Mouse (Mus musculus) urinary bladder, postnatal 4 days (tissue): ENCODE measurements around the gene Avpi1.
"Not testable (repeated sequence)": the region's sequence is repeated elsewhere in the genome, so short reads cannot be mapped to it uniquely, and the experiment has no call there.

ENCODE experiments used
- DNase-seq, 2 experiments: peaks; one replicate each; pipeline ENCODE4 v3.0.0; 2021 to 2022; ENCODE audit warnings: low spot score in 2 of 2

Gene Avpi1

DNA sequence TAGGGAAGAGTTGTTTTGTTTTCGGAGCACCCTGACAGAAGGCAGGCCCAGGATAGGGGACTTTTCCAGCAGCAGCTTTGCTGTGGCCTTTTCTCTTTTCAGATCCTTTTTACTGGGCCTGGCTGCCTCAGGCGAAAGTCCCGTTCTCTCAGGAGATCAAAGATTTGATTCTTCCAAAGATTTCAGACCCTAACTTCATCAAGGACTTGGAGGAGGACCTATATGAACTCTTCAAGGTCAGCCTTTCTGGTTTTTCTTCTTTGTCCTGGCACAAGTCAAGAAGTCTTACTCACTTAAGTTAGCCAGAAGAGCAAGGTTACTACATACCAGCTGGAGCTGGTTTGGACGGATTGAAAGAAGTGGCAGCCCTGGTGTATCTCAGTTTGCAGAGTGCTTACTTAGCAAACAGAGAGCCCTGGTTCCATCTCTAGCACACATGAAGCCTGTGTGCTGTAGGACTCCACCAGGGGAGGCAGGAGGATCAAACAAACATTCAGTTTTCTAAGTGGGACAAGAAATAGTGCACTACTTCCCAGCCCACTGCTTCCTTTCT is 13.0 kb downstream of the Avpi1 start:
- DNase-seq, result no peak

DNA sequence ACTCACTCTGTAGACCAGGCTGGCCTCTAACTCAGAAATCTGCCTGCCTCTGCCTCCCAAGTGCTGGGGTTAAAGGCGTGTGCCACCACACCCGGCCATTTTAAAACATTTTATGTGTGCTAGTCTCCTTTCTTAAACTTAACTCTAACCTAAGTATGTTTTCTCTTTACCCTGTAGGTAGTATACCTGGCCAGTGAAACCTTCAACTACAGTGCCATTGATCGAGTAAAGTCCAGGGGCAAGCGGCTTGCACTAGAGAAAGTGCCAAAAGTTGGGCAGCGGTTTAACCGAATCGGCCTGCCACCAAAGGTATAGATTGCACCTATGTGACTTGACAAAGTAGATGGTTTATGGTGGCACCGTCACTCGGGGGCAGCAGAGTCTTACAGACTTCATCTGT is 24.2 kb downstream of the Avpi1 start:
- DNase-seq, result no peak

DNA sequence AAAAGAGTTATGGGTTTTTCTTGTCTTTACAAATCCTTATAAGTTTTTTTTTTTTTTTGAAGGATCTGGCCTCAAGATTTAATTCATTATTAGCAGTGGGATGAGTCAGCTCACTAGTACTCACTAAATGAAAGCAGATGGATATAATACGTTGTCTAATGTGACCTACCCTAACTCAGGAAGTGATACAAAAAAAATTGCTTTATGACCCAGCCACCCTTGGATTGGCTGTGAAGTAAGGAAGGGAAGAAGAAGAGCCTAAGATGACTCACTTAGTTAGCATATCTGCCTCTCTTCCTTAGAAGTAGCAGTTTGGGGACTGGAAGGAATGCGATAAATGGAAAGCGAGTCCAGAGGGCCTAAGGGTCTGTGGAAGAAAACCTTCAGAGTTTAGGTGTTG is 29.5 kb downstream of the Avpi1 start:
- DNase-seq, result no peak

DNA sequence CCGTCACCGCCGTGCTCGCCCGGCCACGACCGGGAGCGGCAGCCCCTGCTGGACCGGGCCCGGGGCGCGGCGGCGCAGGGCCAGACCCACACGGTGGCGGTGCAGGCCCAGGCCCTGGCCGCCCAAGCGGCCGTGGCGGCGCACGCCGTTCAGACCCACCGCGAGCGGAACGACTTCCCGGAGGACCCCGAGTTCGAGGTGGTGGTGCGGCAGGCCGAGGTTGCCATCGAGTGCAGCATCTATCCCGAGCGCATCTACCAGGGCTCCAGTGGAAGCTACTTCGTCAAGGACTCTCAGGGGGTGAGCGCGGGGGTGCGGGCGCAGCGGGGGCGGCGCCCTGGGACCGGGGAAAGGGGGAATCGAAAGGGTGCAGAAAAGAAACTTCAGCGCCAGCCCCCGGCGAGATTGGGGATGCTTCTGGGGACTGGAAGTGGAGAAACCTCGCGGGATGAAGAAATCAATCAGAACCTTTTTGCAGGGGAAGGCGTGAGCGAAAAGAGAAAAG is 38.2 kb downstream of the Avpi1 start:
- peak in 1 of 2 experiments; percentile 67 for DNase-seq

DNA sequence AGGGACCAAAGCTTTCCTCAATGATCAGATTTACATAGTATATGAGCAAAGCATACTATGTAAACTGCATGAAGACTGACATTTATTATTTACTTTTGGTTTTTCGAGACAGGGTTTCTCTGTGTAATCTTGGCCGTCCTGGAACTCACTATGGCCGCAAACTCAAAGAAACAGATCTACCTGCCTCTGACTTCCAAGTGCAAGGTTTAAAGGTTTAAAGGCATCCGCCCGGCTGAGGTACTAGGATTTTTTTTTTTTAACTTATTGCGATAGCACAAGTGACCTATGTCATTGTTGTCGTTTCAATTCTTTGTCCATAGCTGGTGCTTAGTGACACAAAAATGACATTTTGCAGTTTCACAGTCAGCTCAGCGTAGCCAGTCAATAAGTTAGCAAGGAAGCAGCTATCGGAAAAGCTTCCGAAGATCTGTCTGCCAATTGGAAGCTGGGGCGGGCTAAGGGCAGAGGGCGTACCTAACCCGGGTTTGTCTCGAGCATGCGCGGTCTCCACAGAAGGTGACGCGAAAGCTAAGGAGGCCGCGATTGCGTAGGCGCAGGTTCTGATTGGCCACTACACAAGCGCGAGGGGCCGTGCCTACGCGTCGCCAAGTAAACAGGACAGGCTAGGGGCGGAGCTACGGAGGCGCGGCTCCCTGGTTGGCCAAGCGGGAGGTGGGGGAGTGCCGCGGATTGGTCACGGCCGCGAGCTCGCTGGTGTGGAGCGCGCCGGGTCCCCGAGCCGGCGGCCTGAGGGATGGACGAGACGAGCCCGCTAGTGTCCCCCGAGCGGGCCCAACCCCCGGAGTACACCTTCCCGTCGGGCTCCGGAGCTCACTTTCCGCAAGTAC is 38.9 kb downstream of the Avpi1 start, which contains the start of gene Pi4k2a:
Pi4k2a (plus strand) TSS at position 723 of the 848 bp plus-strand sequence.
- peak; percentile 98 to 99 for DNase-seq

DNA sequence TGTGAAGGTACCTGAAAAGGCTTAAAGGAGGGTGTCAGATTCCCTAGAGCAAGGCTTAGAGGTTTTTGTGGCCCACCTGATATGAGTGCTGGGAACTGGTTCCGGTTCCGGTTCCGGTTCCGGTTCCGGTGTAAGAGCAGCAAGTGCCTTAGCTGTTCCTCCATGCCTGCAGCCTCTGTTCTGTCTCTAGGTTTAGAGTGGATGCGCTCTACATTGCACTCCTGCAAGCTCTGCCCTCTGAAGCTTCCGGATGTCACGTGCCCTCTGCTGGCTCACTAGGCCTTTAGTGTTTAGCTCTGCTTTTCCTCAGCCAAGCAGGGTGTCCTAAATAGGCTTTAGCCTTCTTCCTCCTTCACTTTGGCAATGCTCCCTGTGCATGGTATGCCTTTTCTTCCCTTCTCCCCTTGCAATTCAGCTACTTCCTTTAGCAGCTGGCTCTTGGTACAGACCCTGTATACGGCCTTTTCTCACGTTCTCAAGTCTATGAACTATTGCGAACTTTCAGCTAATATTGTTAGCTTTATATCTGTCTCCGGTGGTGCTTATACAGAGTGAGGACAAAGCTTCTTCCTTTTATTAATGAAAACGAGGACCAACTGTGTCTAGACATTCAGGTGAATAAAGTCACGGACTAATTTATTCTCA is 39.6 kb downstream of the Avpi1 start:
- peak; percentile 39 to 63 for DNase-seq

DNA sequence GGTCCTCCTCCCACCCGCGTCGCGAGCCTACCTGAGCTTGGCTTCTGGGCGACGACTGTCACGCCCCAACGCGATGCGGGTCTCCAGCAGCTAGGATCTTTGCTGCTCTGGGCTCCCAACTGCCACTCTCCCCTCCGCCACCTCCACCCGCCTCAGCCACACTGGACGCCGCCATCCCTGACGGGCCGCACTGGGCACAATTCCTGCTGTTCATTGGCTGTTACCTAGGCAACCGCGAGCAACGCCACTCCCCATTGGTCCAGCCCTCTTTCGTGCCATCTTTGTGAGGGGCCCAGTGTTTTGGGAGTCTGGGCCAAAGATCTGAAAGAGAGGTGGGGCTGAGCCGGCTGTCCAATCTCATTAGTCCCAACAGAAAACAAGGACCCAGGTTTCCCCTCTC is 42.7 kb downstream of the Avpi1 start, which contains the start of gene Morn4:
Morn4 (minus strand) TSS at position 192 of the 400 bp plus-strand sequence.
- peak; percentile 82 to 88 for DNase-seq

DNA sequence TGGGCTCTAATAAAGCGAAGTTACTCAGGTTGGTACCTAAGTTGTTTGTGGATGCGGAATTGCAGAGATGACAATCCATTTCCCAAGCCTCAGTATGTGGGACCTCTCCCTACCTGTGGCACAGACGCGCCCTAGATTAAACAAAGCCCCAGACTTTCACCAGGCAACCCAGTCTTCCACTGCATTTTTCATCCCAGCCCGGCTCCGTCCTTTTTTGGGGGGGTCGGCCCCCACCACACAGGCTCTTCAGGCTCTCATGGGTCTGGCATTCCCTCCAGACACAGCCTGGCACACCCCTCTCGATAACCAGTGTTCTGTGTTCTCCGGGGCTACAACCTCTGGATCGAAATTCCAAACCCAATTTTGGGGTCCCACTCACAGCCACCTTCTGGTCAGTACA is 43.2 kb downstream of the Avpi1 start:
- no peak for DNase-seq

DNA sequence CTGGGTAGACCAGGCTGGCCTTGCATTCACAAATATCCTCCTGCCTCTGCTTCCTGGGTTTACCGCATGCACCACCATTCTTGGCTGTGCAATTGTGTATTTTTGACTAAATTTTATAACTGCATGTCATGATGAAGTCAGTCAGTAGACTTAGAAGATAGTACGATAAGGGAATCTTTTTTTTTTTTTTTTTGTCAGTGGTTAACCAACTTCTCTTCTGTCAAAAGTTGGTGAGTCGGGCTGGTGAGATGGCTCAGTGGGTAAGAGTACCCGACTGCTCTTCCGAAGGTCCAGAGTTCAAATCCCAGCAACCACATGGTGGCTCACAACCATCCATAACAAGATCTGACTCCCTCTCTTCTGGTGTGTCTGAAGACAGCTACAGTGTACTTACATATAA is 47.2 kb downstream of the Avpi1 start:
- not testable (repeated sequence) for DNase-seq

DNA sequence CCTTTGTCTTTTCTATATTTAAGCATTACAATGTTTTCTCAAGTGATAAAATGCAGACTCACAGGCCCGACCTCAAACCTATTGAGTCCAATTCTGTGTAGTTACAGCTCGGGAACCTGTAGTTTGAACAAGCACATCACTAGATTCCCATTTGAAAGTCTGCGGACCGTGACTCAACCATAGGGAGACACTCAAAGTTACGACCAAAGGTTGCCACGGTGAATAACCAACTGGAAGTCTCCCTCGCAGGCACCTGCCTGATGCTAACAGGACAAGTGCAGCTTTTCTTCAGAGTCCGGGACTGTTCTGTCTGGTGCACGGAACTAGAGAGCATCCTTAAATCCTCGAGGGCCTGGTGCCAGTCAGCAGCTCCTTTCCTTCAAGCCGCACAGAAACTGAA is 48.4 kb downstream of the Avpi1 start:
- no peak for DNase-seq

DNA sequence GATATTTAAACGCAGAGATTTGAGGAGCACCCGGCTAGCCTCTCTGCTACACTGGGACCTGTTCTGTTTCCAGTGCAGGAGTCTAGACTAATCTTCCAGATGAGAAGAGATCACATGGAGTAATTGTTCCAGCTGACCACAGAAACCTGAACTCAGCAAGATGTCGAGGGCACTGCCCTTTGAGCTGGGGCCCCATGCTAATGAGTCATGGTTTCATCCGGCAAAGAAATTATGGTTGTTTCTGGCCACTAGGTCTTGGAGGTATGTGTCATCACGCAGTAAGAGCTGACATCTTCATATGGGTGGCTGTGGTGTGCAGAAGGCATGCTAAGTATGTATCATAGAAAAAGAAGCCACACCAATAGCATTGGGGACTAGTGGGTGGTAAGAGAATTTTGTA is 48.9 kb downstream of the Avpi1 start:
- no peak for DNase-seq

DNA sequence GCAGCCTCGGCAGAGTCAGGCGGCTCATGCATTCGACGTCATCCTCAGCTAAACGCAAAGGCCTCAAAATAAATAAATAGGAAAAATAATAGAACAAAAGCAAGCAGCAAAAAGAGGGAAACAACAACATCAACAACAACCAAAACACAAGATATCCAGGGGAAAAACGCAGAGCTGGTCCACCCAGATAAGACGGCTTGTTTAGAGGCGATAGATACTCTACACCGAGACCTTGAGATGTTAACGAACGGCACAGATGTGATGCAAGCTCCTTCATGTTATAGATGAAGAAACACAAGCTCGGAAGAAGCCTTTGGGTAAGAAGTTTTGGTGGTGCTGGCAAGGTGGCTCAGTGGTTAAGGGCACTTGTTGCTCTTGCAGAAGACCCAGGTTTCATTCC is 49.9 kb downstream of the Avpi1 start:
- DNase-seq, result no peak

DNA sequence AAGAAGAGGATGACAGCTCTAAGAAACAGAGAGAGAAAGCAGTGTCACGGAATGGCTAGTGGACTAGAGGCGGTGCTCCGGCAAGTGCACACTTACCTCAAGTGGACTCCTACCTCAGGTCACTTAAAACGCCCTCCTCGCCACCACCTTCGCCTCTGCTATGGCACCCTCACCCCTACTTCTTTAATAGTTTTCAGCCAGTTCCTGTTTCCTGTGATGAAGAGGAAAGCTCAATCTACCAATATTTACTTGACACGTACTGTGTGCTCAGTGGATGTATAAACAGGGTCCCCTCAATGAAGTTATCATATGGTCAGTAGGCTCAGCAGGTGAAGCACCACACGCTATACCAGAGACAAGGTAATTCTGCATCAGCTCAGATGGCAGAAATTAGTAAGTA is 50.3 kb downstream of the Avpi1 start:
- DNase-seq, result no peak

DNA sequence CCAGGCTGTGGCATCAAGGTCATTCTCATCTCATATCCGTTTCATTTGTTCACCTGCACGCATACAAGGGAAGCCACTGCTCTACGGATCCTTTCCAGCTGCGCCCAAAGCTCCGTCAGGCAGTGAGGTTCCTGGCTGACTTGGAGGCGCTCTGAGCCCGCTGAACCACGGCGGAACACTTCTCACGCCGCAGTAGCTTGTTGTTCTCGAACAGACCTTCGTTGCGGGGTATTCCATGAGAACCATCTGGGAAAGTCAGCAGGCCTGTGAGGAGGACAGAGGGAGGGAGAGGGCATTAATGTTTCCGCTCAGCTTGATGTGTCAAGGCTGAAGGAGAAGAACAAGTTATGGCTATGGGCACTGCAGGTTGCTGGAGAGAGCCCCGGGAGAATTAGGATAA is 52.9 kb downstream of the Avpi1 start:
- DNase-seq, result no peak

DNA sequence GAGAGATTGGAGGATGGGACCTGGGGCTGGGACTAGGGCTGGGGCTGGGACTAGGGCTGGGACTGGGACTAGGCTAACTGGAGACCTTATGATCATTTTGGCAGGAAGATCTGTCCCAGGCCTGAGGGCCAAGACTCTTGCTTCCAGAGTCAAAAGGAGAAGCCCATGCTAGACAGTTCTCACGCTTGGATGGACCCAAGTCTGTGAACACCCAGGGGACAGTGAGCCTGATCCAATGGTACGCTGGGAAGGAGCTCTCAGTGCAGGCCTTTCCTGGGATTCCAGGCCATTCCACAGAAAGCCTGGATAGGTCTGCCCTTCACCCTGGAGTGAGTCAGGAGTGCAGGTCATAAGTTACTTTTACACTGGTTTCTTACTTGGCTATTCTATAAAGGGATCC is 53.8 kb downstream of the Avpi1 start:
- DNase-seq, result no peak
